Mouse (Mus musculus): ENCODE results near the gene Fam83g. TPM values are rescaled to one million over a fixed set of nuclear protein-coding genes. Genes with fewer than 3 reads are reported as not detected.

The Fam83g gene
- total and polyA plus RNA-seq, 2 experiments = 1.0 to 1.4 TPM

GRCm38 (mm10) chr11:61679091-61679866, 4.6 kb upstream of the Fam83g start:
- TF ChIP-seq CTCF (IDR thresholded peaks at IDR 0.05; ENCODE audit: low read depth, low read length) (no peak), POLR2A (IDR thresholded peaks at IDR 0.05; ENCODE audit: extremely low read depth, insufficient read depth, low read length) (no peak)
- Histone ChIP-seq H3K27ac (replicated peaks; ENCODE audit: insufficient read depth, low read depth, low read length) (no peak overlapping the region), H3K4me3 (ENCODE audit: insufficient read depth, low read depth, low read length) (no peak overlapping the region), H3K4me1 (ENCODE audit: control insufficient read depth, insufficient read depth, low read length) (0 out of 2 replicates have a peak, but pooled peaks cover 4% of the 10 kb centered on the region), H3K79me2 (ENCODE audit: control insufficient read depth, insufficient read depth, low read length) (no peaks in the 10 kb centered on the region), H3K36me3 (ENCODE audit: control insufficient read depth, insufficient read depth, low read length) (no peaks in the 10 kb centered on the region), H3K9ac (ENCODE audit: low read depth, low read length) (no peak overlapping the region), H3K27me3 (ENCODE audit: control insufficient read depth, insufficient read depth, low read length) (no peaks in the 10 kb centered on the region)
- no peak for DNase-seq (ENCODE audit: extremely low read depth, low read depth, low spot score)
- WGBS = 84% methylated on average over 4 of the region's 4 CpGs

DNA sequence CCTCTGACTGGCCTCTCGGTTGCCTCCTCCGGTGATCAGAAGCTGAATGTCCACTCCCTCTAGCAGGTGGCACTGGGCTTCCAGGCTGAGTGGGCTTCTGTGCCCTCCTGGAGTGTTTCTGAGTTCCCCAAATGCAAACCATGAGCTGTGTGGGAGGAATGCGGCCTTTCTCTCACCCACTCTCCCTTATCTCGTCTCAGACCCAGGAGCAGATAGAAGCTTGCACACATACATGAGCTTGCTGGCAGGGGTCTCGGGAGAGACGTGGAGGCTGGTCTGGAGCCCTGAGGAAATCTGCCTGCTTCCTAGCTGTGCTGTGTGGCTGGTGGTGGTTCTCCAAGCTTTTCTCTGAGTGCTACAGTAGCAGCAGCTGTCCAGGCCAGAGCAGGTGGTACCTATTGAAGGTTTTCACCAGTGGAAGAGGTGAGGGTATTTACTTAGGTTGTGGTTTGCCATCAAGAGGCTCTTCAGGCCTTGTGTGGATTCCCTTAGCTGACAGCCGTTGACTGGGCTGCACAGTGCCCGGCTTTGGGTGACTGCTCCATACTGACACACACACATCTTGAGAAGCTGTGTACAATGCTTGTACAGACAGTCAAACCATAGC, 1.3 kb downstream of the Fam83g start:
- H3K27ac ChIP-seq (replicated peaks; ENCODE audit: insufficient read depth, low read depth, low read length) = no peak overlapping the region
- no peak for DNase-seq (ENCODE audit: extremely low read depth, low read depth, low spot score)
- TF ChIP-seq POLR2A (IDR thresholded peaks at IDR 0.05; ENCODE audit: extremely low read depth, insufficient read depth, low read length) (no peak), CTCF (IDR thresholded peaks at IDR 0.05; ENCODE audit: low read depth, low read length) (no peak)
- no peaks in the 10 kb centered on the region for H3K36me3 ChIP-seq (ENCODE audit: control insufficient read depth, insufficient read depth, low read length)
- H3K79me2 ChIP-seq (ENCODE audit: control insufficient read depth, insufficient read depth, low read length) = peaks cover 2% of the 10 kb centered on the region; the same call in 1 of the 2 replicates
- H3K9ac ChIP-seq (ENCODE audit: low read depth, low read length) = no peak overlapping the region
- H3K27me3 ChIP-seq (ENCODE audit: control insufficient read depth, insufficient read depth, low read length) = no peaks in the 10 kb centered on the region
- 92% methylated on average over 8 of the region's 8 CpGs for WGBS
- peaks cover 4% of the 10 kb centered on the region; the same call in 1 of the 2 replicates for H3K4me1 ChIP-seq (ENCODE audit: control insufficient read depth, insufficient read depth, low read length)
- H3K4me3 ChIP-seq (ENCODE audit: insufficient read depth, low read depth, low read length) = no peak overlapping the region

GRCm38 (mm10) chr11:61686141-61686540, 2.2 kb downstream of the Fam83g start:
- WGBS = 78% methylated on average over 2 of the region's 2 CpGs
- Histone ChIP-seq H3K4me3 (ENCODE audit: insufficient read depth, low read depth, low read length) (no peak overlapping the region), H3K79me2 (ENCODE audit: control insufficient read depth, insufficient read depth, low read length) (peaks cover 2% of the 10 kb centered on the region; the same call in 1 of the 2 replicates), H3K9ac (ENCODE audit: low read depth, low read length) (no peak overlapping the region), H3K27ac (replicated peaks; ENCODE audit: insufficient read depth, low read depth, low read length) (no peak overlapping the region), H3K36me3 (ENCODE audit: control insufficient read depth, insufficient read depth, low read length) (no peaks in the 10 kb centered on the region), H3K4me1 (ENCODE audit: control insufficient read depth, insufficient read depth, low read length) (peaks cover 4% of the 10 kb centered on the region; the same call in 1 of the 2 replicates), H3K27me3 (ENCODE audit: control insufficient read depth, insufficient read depth, low read length) (no peaks in the 10 kb centered on the region)
- TF ChIP-seq CTCF (IDR thresholded peaks at IDR 0.05; ENCODE audit: low read depth, low read length) (no peak), POLR2A (IDR thresholded peaks at IDR 0.05; ENCODE audit: extremely low read depth, insufficient read depth, low read length) (no peak)
- no peak for DNase-seq (ENCODE audit: extremely low read depth, low read depth, low spot score)

GRCm38 (mm10) chr11:61686906-61687453, 3.1 kb downstream of the Fam83g start:
- H3K27me3 ChIP-seq (ENCODE audit: control insufficient read depth, insufficient read depth, low read length) = no peaks in the 10 kb centered on the region
- 89% methylated on average over 10 of the region's 10 CpGs for WGBS
- DNase-seq (ENCODE audit: extremely low read depth, low read depth, low spot score) = no peak
- TF ChIP-seq CTCF (IDR thresholded peaks at IDR 0.05; ENCODE audit: low read depth, low read length) = no peak
- no peak for TF ChIP-seq POLR2A (IDR thresholded peaks at IDR 0.05; ENCODE audit: extremely low read depth, insufficient read depth, low read length)
- no peak overlapping the region for H3K27ac ChIP-seq (replicated peaks; ENCODE audit: insufficient read depth, low read depth, low read length)
- no peaks in the 10 kb centered on the region for H3K36me3 ChIP-seq (ENCODE audit: control insufficient read depth, insufficient read depth, low read length)
- H3K4me1 ChIP-seq (ENCODE audit: control insufficient read depth, insufficient read depth, low read length) = peaks cover 4% of the 10 kb centered on the region; the same call in 1 of the 2 replicates
- no peak overlapping the region for H3K9ac ChIP-seq (ENCODE audit: low read depth, low read length)
- no peak overlapping the region for H3K4me3 ChIP-seq (ENCODE audit: insufficient read depth, low read depth, low read length)
- peaks cover 2% of the 10 kb centered on the region; the same call in 1 of the 2 replicates for H3K79me2 ChIP-seq (ENCODE audit: control insufficient read depth, insufficient read depth, low read length)

- no peak overlapping the region for H3K9ac ChIP-seq (ENCODE audit: low read depth, low read length)
- peaks cover 2% of the 10 kb centered on the region; the same call in 1 of the 2 replicates for H3K79me2 ChIP-seq (ENCODE audit: control insufficient read depth, insufficient read depth, low read length)
- 93% methylated on average over 2 of the region's 2 CpGs for WGBS
- H3K4me1 ChIP-seq (ENCODE audit: control insufficient read depth, insufficient read depth, low read length) = peaks cover 4% of the 10 kb centered on the region; the same call in 1 of the 2 replicates
- no peaks in the 10 kb centered on the region for H3K27me3 ChIP-seq (ENCODE audit: control insufficient read depth, insufficient read depth, low read length)
- no peak overlapping the region for H3K27ac ChIP-seq (replicated peaks; ENCODE audit: insufficient read depth, low read depth, low read length)
- DNase-seq (ENCODE audit: extremely low read depth, low read depth, low spot score) = no peak
- H3K36me3 ChIP-seq (ENCODE audit: control insufficient read depth, insufficient read depth, low read length) = no peaks in the 10 kb centered on the region
- TF ChIP-seq POLR2A (IDR thresholded peaks at IDR 0.05; ENCODE audit: extremely low read depth, insufficient read depth, low read length) (no peak), CTCF (IDR thresholded peaks at IDR 0.05; ENCODE audit: low read depth, low read length) (no peak)
- no peak overlapping the region for H3K4me3 ChIP-seq (ENCODE audit: insufficient read depth, low read depth, low read length)
These were observed 3.7 kb downstream of the Fam83g start for GRCm38 (mm10) chr11:61687595-61687994.
